Mouse (Mus musculus): ENCODE results near the gene AI597479. TPM values are rescaled to one million over a fixed set of nuclear protein-coding genes. Genes with fewer than 3 reads are reported as not detected.

The AI597479 gene
- polyA plus RNA-seq, 1 experiment from 2014 or later = 42.8 TPM

DNA sequence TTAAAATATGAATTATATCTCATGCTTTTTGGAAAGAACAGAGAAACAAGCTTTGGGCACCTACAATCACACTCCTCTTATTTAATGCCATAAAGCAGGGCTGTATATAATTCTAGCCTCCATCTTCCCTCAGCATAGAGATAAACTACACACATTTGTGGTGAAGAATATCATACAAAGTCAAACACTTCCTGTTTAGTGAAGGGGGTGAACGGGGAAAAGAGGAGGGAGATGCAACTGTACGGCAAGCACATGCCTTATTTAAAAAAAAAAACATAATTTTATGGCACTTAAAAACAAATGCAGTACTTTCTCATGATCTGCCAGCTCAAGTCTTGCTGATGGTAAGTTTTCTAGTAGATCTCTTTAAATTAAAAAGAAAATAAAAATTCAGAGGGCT lies 20.4 kb upstream of the AI597479 start:
- H3K27me3 ChIP-seq (replicated peaks; ENCODE audit: control insufficient read depth, insufficient read depth, low read length) = no peaks in the 10 kb centered on the region
- H3K27ac ChIP-seq (ENCODE audit: low read depth, low read length) = no peak overlapping the region
- ATAC-seq = no peak
- H3K9ac ChIP-seq (ENCODE audit: low read depth, low read length) = no peak overlapping the region
- H3K4me2 ChIP-seq (ENCODE audit: low read length) = no peak overlapping the region
- H3K36me3 ChIP-seq (ENCODE audit: control insufficient read depth, insufficient read depth, low read length) = peaks cover 8% of the 10 kb centered on the region
- WGBS = 87% methylated on average over 2 of the region's 2 CpGs
- H3K9me3 ChIP-seq (ENCODE audit: control insufficient read depth, low read length) = no peaks in the 10 kb centered on the region
- H3K4me3 ChIP-seq (ENCODE audit: low read length) = no peak overlapping the region
- H3K4me1 ChIP-seq (ENCODE audit: control insufficient read depth, insufficient read depth, low read depth, low read length) = no peaks in the 10 kb centered on the region

DNA sequence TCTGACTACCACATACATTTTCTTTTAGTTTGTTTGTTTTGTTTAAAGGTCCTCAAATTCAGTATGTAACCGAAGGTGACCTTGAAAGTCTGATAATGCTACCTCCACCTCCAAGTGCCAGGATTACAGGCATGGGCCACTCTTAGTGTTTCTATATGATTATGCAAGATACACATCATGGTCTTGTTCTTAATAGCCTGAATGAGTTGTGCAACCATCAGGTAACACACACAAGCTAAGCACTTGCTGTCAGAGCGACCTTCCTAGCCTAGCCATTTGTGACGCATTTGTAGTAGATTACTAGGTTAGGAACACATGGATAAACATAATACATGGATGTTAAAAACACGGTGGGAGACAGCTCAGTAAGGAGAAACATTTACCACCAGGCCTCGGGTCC lies 15.6 kb upstream of the AI597479 start:
- no peaks in the 10 kb centered on the region for H3K9me3 ChIP-seq (ENCODE audit: control insufficient read depth, low read length)
- H3K36me3 ChIP-seq (ENCODE audit: control insufficient read depth, insufficient read depth, low read length) = no peaks in the 10 kb centered on the region
- H3K27ac ChIP-seq (ENCODE audit: low read depth, low read length) = no peak overlapping the region
- no peak for ATAC-seq
- no peak overlapping the region for H3K4me2 ChIP-seq (ENCODE audit: low read length)
- no peak overlapping the region for H3K4me3 ChIP-seq (ENCODE audit: low read length)
- 91% methylated on average over 5 of the region's 5 CpGs for WGBS
- no peaks in the 10 kb centered on the region for H3K27me3 ChIP-seq (replicated peaks; ENCODE audit: control insufficient read depth, insufficient read depth, low read length)
- no peaks in the 10 kb centered on the region for H3K4me1 ChIP-seq (ENCODE audit: control insufficient read depth, insufficient read depth, low read depth, low read length)
- H3K9ac ChIP-seq (ENCODE audit: low read depth, low read length) = no peak overlapping the region

DNA sequence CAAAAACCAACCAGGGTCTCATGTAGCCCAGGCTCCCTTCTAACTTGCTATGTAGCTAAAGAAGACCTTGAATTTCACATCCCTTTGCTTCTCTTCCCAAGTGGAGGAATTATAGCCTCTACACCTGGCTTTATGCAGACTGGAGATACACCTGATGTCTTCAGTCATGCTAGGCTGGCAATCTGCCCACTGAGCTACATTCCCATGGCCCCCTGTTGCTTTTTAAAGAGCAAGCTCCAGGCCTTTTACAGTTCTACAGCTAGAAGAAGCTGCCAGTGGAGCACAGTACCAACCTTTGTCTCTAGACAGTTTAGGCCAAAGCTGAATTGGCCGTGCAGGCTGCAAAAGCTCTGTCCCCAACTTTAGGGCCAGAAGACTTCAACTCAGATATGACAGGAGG lies 8.1 kb upstream of the AI597479 start:
- Histone ChIP-seq H3K4me2 (ENCODE audit: low read length) (no peak overlapping the region), H3K9me3 (ENCODE audit: control insufficient read depth, low read length) (no peaks in the 10 kb centered on the region), H3K9ac (ENCODE audit: low read depth, low read length) (no peak overlapping the region), H3K4me3 (ENCODE audit: low read length) (no peak overlapping the region), H3K4me1 (ENCODE audit: control insufficient read depth, insufficient read depth, low read depth, low read length) (peaks cover 12% of the 10 kb centered on the region), H3K27me3 (replicated peaks; ENCODE audit: control insufficient read depth, insufficient read depth, low read length) (no peaks in the 10 kb centered on the region), H3K27ac (ENCODE audit: low read depth, low read length) (no peak overlapping the region), H3K36me3 (ENCODE audit: control insufficient read depth, insufficient read depth, low read length) (no peaks in the 10 kb centered on the region)
- 76% methylated on average over 1 of the region's 1 CpGs for WGBS
- no peak for ATAC-seq

DNA sequence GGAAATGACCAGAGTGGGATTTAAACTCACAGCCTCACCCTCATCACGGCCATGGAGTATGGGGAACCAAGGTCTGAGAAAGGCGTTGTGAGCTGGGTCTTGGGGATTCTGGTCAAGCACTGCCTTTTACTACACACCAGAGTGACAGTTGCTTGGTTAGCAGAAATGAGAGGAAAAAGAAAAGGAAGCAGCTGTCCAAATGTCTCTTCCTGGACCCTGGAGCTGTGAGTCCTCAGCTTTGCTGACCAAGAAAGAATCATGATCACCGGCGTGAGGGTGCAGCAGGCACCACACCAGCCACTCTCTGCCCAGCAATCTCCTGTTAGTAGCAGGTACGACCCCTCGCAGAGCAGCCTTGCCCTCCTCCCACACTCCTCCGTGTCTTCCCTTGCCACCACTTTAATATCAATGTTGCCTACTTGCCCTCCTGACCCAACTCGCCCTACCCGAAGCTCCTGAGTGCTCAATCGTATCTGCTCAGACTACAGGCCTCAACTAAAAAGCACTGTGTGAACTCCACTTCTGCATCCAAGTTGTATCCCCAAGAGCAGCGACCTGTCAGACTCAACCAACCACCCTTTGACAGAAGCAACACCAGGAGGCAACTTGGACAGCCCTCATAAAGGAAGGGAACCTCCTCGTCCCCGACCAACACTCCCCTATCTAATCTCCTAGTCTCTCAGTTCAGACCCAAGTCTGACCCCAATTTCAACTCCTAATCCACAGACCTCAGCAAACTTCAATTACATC lies 7.0 kb upstream of the AI597479 start:
- Histone ChIP-seq H3K36me3 (ENCODE audit: control insufficient read depth, insufficient read depth, low read length) (no peaks in the 10 kb centered on the region), H3K4me3 (ENCODE audit: low read length) (peak overlapping the region; percentile 76), H3K4me1 (ENCODE audit: control insufficient read depth, insufficient read depth, low read depth, low read length) (peaks cover 12% of the 10 kb centered on the region), H3K27me3 (replicated peaks; ENCODE audit: control insufficient read depth, insufficient read depth, low read length) (no peaks in the 10 kb centered on the region), H3K4me2 (ENCODE audit: low read length) (peak overlapping the region; percentile 59), H3K9me3 (ENCODE audit: control insufficient read depth, low read length) (no peaks in the 10 kb centered on the region), H3K27ac (ENCODE audit: low read depth, low read length) (peak overlapping the region; percentile 86), H3K9ac (ENCODE audit: low read depth, low read length) (peak overlapping the region; percentile 95)
- ATAC-seq = peak; percentile 36
- 42% methylated on average over 13 of the region's 13 CpGs for WGBS

DNA sequence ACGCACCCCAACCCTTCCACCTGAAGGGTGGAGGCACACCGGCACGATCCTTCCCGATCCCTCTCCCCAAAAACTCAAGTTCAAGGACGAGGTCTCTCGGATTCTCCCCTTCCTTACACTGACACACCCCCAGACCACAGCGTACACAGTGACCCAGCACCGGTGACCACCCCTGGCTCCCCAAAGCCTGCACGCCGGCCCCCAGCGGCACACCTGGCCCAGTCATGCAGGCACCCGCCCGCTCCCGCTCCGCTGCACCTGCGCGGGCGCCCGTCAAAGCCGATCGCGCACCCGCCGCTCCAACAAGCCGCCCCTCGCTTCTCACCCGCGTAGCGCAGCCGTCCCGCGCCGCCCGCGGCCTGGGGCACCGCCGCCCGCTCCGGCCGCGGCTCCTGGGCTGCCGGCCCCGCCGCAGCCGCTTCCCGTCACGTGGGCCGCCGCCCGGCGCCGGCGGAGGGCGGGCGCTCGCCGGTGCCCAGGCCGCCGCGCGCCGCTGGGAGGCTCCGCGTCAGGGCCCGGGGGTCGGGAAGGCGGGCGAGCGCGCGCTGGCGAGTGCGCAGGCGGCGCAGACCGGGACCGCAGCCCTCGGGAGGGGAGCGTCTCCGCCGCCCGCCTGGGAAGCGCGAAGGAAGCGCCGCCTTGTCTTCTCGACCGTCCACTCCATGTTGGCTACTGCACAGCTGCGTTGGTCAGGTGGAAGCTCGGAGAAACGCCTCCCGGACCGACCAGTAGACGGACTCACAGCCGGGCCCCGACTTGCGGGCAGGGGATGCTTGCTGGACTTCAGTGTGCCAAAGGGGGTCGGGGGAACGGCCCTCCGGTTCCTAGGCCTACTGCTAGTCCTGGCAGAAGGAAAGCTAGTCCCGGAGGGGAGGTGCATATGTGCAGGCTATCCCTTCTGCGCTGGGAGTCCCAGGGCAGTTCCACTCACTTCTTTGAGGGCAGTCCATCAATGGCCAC lies 6.2 kb upstream of the AI597479 start:
- WGBS = under 1% methylated on average over 82 of the region's 102 CpGs
- peak; percentile 84 for ATAC-seq
- Histone ChIP-seq H3K4me2 (ENCODE audit: low read length) (peak overlapping the region; percentile 59), H3K9me3 (ENCODE audit: control insufficient read depth, low read length) (no peaks in the 10 kb centered on the region), H3K4me3 (ENCODE audit: low read length) (peak overlapping the region; percentile 76), H3K36me3 (ENCODE audit: control insufficient read depth, insufficient read depth, low read length) (no peaks in the 10 kb centered on the region), H3K27ac (ENCODE audit: low read depth, low read length) (peak overlapping the region; percentile 86), H3K4me1 (ENCODE audit: control insufficient read depth, insufficient read depth, low read depth, low read length) (peaks cover 16% of the 10 kb centered on the region), H3K27me3 (replicated peaks; ENCODE audit: control insufficient read depth, insufficient read depth, low read length) (no peaks in the 10 kb centered on the region), H3K9ac (ENCODE audit: low read depth, low read length) (peak overlapping the region; percentile 95)

DNA sequence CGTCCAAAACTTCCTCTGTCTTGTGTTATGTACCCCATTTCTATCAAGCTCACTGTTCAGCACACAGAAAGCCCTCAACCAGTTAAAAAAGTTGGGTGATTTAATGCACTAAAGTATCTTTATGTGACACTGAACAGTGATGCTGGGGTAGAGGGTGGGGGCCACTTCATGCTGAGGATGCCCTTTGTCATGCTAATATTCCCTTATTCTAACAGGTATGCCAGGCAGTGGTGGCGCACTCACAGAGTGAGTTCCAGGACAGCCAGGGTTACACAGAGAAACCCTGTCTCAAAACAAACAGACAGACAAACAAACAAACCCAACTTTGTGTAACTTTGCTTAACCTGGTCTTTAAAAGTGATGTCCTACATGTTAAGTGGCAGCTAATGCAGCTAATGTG lies 4.3 kb upstream of the AI597479 start:
- no peak for ATAC-seq

DNA sequence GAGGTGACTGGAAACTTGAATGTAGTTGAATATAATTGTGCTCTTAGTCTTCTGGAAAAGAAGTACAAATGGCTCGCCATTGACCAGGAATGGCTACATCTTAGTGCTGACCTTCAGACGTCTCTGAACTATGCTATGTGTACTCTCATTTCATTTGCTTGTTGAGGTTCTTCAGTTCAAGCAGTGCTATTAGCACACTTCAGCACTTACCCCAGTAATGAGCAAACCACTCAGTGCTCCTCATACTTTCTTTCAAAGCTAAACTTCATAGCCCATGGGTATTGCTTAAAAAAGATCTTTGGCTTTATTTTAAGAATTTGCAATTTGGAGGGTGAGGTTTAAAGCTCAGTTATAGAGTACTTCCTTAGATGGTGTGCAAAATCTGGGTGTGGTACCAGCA lies 10.2 kb downstream of the AI597479 start:
- peaks cover 15% of the 10 kb centered on the region for H3K36me3 ChIP-seq (ENCODE audit: control insufficient read depth, insufficient read depth, low read length)

More for the DNA sequence above, 4.3 kb upstream of the AI597479 start:
- Histone ChIP-seq H3K27me3 (replicated peaks; ENCODE audit: control insufficient read depth, insufficient read depth, low read length) (no peaks in the 10 kb centered on the region), H3K4me2 (ENCODE audit: low read length) (no peak overlapping the region), H3K36me3 (ENCODE audit: control insufficient read depth, insufficient read depth, low read length) (no peaks in the 10 kb centered on the region), H3K9ac (ENCODE audit: low read depth, low read length) (no peak overlapping the region), H3K4me1 (ENCODE audit: control insufficient read depth, insufficient read depth, low read depth, low read length) (peaks cover 17% of the 10 kb centered on the region), H3K9me3 (ENCODE audit: control insufficient read depth, low read length) (no peaks in the 10 kb centered on the region), H3K4me3 (ENCODE audit: low read length) (no peak overlapping the region), H3K27ac (ENCODE audit: low read depth, low read length) (no peak overlapping the region)
- 80% methylated on average over 2 of the region's 2 CpGs for WGBS

DNA sequence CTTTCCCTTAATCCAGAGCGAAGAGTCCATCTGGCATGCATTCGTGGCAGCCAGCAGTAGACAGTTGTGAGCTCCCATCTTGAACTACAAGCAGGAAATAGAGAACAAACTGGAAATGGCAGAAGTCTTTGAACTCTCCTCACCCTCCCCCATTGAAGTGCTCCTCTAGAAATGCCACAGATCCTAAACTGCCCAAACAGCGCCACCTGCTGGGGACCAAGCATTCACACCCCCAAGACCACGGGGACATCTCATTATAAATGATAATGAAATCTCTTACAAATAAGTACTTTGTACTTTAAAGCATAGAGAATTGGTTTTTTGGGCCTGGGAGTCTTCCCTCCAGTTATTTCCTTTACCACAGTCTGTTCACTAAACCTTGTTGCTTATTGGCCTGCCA lies 12.0 kb downstream of the AI597479 start:
- no peak overlapping the region for H3K9ac ChIP-seq (ENCODE audit: low read depth, low read length)
- H3K4me1 ChIP-seq (ENCODE audit: control insufficient read depth, insufficient read depth, low read depth, low read length) = no peaks in the 10 kb centered on the region
- H3K27me3 ChIP-seq (replicated peaks; ENCODE audit: control insufficient read depth, insufficient read depth, low read length) = no peaks in the 10 kb centered on the region
- H3K4me3 ChIP-seq (ENCODE audit: low read length) = no peak overlapping the region
- H3K27ac ChIP-seq (ENCODE audit: low read depth, low read length) = no peak overlapping the region
- WGBS = 54% methylated on average over 4 of the region's 4 CpGs
- H3K36me3 ChIP-seq (ENCODE audit: control insufficient read depth, insufficient read depth, low read length) = peaks cover 20% of the 10 kb centered on the region
- H3K9me3 ChIP-seq (ENCODE audit: control insufficient read depth, low read length) = no peaks in the 10 kb centered on the region
- no peak for ATAC-seq
- no peak overlapping the region for H3K4me2 ChIP-seq (ENCODE audit: low read length)

More for the DNA sequence above, 10.2 kb downstream of the AI597479 start:
- no peak overlapping the region for H3K4me2 ChIP-seq (ENCODE audit: low read length)
- WGBS = 90% methylated on average over 2 of the region's 2 CpGs
- no peaks in the 10 kb centered on the region for H3K4me1 ChIP-seq (ENCODE audit: control insufficient read depth, insufficient read depth, low read depth, low read length)
- no peak overlapping the region for H3K9ac ChIP-seq (ENCODE audit: low read depth, low read length)
- H3K4me3 ChIP-seq (ENCODE audit: low read length) = no peak overlapping the region
- no peak overlapping the region for H3K27ac ChIP-seq (ENCODE audit: low read depth, low read length)
- ATAC-seq = no peak
- no peaks in the 10 kb centered on the region for H3K27me3 ChIP-seq (replicated peaks; ENCODE audit: control insufficient read depth, insufficient read depth, low read length)
- H3K9me3 ChIP-seq (ENCODE audit: control insufficient read depth, low read length) = no peaks in the 10 kb centered on the region

DNA sequence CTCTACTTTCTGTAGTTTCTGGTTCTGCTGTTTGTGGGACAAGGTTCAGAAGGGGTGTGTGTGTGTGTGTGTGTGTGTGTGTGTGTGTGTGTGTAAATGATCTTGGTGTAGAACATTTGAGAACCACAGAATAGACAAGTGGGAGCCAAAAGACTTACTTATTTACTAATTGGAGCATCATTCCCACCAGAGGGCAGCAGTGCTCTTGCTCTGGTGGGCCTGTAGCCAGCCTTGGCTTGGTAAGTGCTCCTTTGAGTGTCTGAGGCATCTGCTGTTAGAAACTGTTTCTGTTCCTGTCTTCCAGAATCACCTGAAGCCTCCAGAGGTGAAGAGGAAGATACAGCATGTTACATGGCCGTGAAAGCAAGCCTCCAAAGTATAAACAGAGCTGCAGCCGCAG lies 14.4 kb downstream of the AI597479 start:
- Histone ChIP-seq H3K36me3 (ENCODE audit: control insufficient read depth, insufficient read depth, low read length) (peaks cover 28% of the 10 kb centered on the region), H3K4me2 (ENCODE audit: low read length) (no peak overlapping the region), H3K4me1 (ENCODE audit: control insufficient read depth, insufficient read depth, low read depth, low read length) (no peaks in the 10 kb centered on the region), H3K27ac (ENCODE audit: low read depth, low read length) (no peak overlapping the region), H3K4me3 (ENCODE audit: low read length) (no peak overlapping the region), H3K9me3 (ENCODE audit: control insufficient read depth, low read length) (no peaks in the 10 kb centered on the region), H3K27me3 (replicated peaks; ENCODE audit: control insufficient read depth, insufficient read depth, low read length) (no peaks in the 10 kb centered on the region), H3K9ac (ENCODE audit: low read depth, low read length) (no peak overlapping the region)
- peak; percentile 64 for ATAC-seq
- 87% methylated on average over 2 of the region's 2 CpGs for WGBS

All from hindbrain, embryonic 16.5 days (tissue).